Mouse (Mus musculus) lung, adult 2 months (tissue): ENCODE measurements around the gene Olfr1368.

Source experiments
- CTCF ChIP-seq: fragments of 200-500 bp; IDR thresholded peaks from 2 replicates; pipeline ENCODE4 v1.5.1; 2011; ENCODE audit warnings: mild to moderate bottlenecking, low read length, control low read depth; ENCODE audit not compliant: insufficient read depth
- POLR2A ChIP-seq: fragments of 200-500 bp; IDR thresholded peaks from 2 replicates; pipeline ENCODE4 v1.6.1; 2011; ENCODE audit warnings: low read depth, mild to moderate bottlenecking, control low read depth, low read length, borderline replicate concordance; ENCODE audit errors: extremely low read depth

GRCm38 (mm10) chr13:21169121-21169656 lies 23.5 kb upstream of the Olfr1368 start:
- TF ChIP-seq POLR2A = no peak
- TF ChIP-seq CTCF = no peak
